Mouse (Mus musculus): ENCODE results near the gene Atp1a2. TPM values are rescaled to one million over a fixed set of nuclear protein-coding genes. Genes with fewer than 3 reads are reported as not detected.

Atp1a2 gene
- polyA plus RNA-seq, 1 experiment from 2014 or later, result 63.1 TPM

- Histone ChIP-seq H3K4me1 (peaks cover 26% of the 10 kb centered on the region), H3K9ac (replicated peaks) (no peak overlapping the region), H3K27me3 (replicated peaks) (peaks cover 5% of the 10 kb centered on the region; the same call in 1 of the 2 replicates), H3K4me3 (replicated peaks) (no peak overlapping the region), H3K9me3 (replicated peaks) (no peaks in the 10 kb centered on the region), H3K4me2 (no peak overlapping the region), H3K36me3 (peaks cover 5% of the 10 kb centered on the region; the same call in 1 of the 2 replicates), H3K27ac (replicated peaks) (no peak overlapping the region)
- 35% methylated on average over 5 of the region's 5 CpGs for WGBS
- no peak for ATAC-seq (ENCODE audit: low FRiP score)
These were observed 25.4 kb upstream of the Atp1a2 start for GRCm38 (mm10) chr1:172323298-172323697.

DNA sequence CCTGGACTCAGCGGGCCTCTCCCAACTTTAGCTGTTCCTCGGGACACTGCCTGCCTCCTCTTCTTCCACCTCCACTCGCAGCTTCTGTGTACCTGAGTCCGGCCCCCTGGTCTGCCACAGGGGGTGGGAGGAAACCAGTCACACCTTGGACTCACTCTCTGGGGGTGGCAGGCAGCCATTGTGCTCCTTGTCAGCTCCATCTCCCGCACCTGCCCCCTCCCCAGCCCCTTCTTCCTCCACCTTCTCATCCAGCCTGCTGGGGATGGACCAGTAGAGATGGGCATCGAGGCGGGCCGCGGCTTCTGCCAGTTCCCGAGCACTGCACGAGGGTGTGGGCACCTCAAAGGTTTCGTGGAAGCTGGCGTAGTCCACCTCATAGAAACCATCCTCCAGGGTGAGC lies 24.9 kb upstream of the Atp1a2 start:
- no peaks in the 10 kb centered on the region for H3K9me3 ChIP-seq (replicated peaks)
- H3K27ac ChIP-seq (replicated peaks), result no peak overlapping the region
- peaks cover 9% of the 10 kb centered on the region; the same call in 1 of the 2 replicates for H3K36me3 ChIP-seq
- 60% methylated on average over 13 of the region's 13 CpGs for WGBS
- no peak overlapping the region for H3K4me2 ChIP-seq
- H3K4me3 ChIP-seq (replicated peaks), result no peak overlapping the region
- peaks cover 5% of the 10 kb centered on the region; the same call in 1 of the 2 replicates for H3K27me3 ChIP-seq (replicated peaks)
- no peak overlapping the region for H3K9ac ChIP-seq (replicated peaks)
- ATAC-seq (ENCODE audit: low FRiP score), result no peak
- H3K4me1 ChIP-seq, result peaks cover 26% of the 10 kb centered on the region

GRCm38 (mm10) chr1:172319921-172320411 lies 22.1 kb upstream of the Atp1a2 start:
- no peaks in the 10 kb centered on the region for H3K9me3 ChIP-seq (replicated peaks)
- H3K27me3 ChIP-seq (replicated peaks), result no peaks in the 10 kb centered on the region
- no peak overlapping the region for H3K4me2 ChIP-seq
- H3K36me3 ChIP-seq, result peaks cover 9% of the 10 kb centered on the region; the same call in 1 of the 2 replicates
- WGBS, result 8% methylated on average over 5 of the region's 5 CpGs
- H3K4me1 ChIP-seq, result peaks cover 26% of the 10 kb centered on the region
- no peak overlapping the region for H3K27ac ChIP-seq (replicated peaks)
- H3K4me3 ChIP-seq (replicated peaks), result no peak overlapping the region
- H3K9ac ChIP-seq (replicated peaks), result no peak overlapping the region
- no peak for ATAC-seq (ENCODE audit: low FRiP score)

- Histone ChIP-seq H3K36me3 (peaks cover 9% of the 10 kb centered on the region; the same call in 1 of the 2 replicates), H3K4me3 (replicated peaks) (no peak overlapping the region), H3K9ac (replicated peaks) (no peak overlapping the region), H3K27me3 (replicated peaks) (no peaks in the 10 kb centered on the region), H3K27ac (replicated peaks) (peak overlapping the region; percentile 13; the same call in 1 of the 2 replicates), H3K4me1 (peaks cover 31% of the 10 kb centered on the region), H3K9me3 (replicated peaks) (no peaks in the 10 kb centered on the region), H3K4me2 (no peak overlapping the region)
- WGBS, result 60% methylated on average over 7 of the region's 7 CpGs
- ATAC-seq (ENCODE audit: low FRiP score), result no peak
These were observed 21.5 kb upstream of the Atp1a2 start for GRCm38 (mm10) chr1:172319346-172319745.

GRCm38 (mm10) chr1:172318424-172319035 lies 20.7 kb upstream of the Atp1a2 start:
- no peaks in the 10 kb centered on the region for H3K9me3 ChIP-seq (replicated peaks)
- H3K27ac ChIP-seq (replicated peaks), result no peak overlapping the region
- no peak for ATAC-seq (ENCODE audit: low FRiP score)
- 0 out of 2 replicates have a peak overlapping the region, but pooled peaks have one; percentile 5 for H3K9ac ChIP-seq (replicated peaks)
- peaks cover 9% of the 10 kb centered on the region; the same call in 1 of the 2 replicates for H3K36me3 ChIP-seq
- H3K4me3 ChIP-seq (replicated peaks), result no peak overlapping the region
- no peaks in the 10 kb centered on the region for H3K27me3 ChIP-seq (replicated peaks)
- WGBS, result 63% methylated on average over 19 of the region's 19 CpGs
- peaks cover 39% of the 10 kb centered on the region for H3K4me1 ChIP-seq
- no peak overlapping the region for H3K4me2 ChIP-seq

- Histone ChIP-seq H3K9ac (replicated peaks) (0 out of 2 replicates have a peak overlapping the region, but pooled peaks have one; percentile 5), H3K4me1 (peaks cover 45% of the 10 kb centered on the region), H3K36me3 (peaks cover 9% of the 10 kb centered on the region; the same call in 1 of the 2 replicates), H3K27ac (replicated peaks) (no peak overlapping the region), H3K4me3 (replicated peaks) (no peak overlapping the region), H3K27me3 (replicated peaks) (no peaks in the 10 kb centered on the region), H3K9me3 (replicated peaks) (no peaks in the 10 kb centered on the region), H3K4me2 (no peak overlapping the region)
- 57% methylated on average over 15 of the region's 15 CpGs for WGBS
- ATAC-seq (ENCODE audit: low FRiP score), result no peak
These were observed 20.1 kb upstream of the Atp1a2 start for GRCm38 (mm10) chr1:172317946-172318345.

DNA sequence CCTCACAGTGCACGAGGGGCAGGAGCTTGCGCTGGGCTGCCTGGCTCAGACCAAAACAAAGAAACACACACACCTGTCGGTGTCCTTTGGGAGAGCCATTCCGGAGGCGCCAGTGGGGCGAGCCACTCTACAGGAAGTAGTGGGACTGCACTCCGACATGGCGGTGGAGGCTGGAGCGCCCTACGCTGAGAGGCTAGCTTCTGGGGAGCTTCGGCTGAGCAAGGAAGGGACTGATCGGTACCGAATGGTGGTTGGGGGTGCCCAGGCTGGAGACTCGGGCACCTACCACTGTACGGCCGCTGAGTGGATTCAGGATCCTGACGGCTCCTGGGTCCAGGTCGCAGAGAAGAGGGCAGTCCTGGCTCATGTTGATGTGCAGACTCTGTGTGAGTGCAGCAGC lies 19.6 kb upstream of the Atp1a2 start:
- Histone ChIP-seq H3K4me1 (peaks cover 49% of the 10 kb centered on the region), H3K4me2 (no peak overlapping the region), H3K27ac (replicated peaks) (no peak overlapping the region)

DNA sequence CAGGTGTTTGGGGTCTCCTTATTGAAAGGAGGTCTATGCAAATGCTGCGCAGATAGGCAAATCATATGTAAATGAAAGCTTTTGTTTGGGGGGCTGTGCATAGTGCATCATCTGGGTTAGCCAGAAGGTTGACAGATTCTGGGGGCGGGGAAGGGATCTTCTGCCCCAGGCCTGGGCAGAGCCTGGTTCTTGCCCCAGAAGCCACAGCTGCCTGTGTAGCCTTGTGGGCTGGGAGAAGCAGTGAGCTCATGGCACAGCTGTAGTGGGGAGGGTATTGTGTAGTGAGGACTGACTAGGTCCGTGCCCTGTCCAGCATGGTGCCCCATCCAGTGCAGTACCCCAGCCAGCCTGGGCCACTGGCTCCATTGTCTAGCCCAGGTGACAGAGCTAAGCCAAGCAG lies 17.0 kb upstream of the Atp1a2 start:
- Histone ChIP-seq H3K4me1 (peaks cover 60% of the 10 kb centered on the region), H3K9me3 (replicated peaks) (no peaks in the 10 kb centered on the region), H3K27ac (replicated peaks) (no peak overlapping the region), H3K4me3 (replicated peaks) (no peak overlapping the region), H3K36me3 (0 out of 2 replicates have a peak, but pooled peaks cover 6% of the 10 kb centered on the region), H3K4me2 (peak overlapping the region; percentile 91), H3K27me3 (replicated peaks) (no peaks in the 10 kb centered on the region), H3K9ac (replicated peaks) (no peak overlapping the region)
- WGBS, result 28% methylated on average over 3 of the region's 3 CpGs
- no peak for ATAC-seq (ENCODE audit: low FRiP score)

More for the DNA sequence above, 19.6 kb upstream of the Atp1a2 start:
- H3K27me3 ChIP-seq (replicated peaks), result no peaks in the 10 kb centered on the region
- ATAC-seq (ENCODE audit: low FRiP score), result no peak
- H3K36me3 ChIP-seq, result peaks cover 9% of the 10 kb centered on the region; the same call in 1 of the 2 replicates
- 54% methylated on average over 18 of the region's 18 CpGs for WGBS
- no peak overlapping the region for H3K9ac ChIP-seq (replicated peaks)
- H3K4me3 ChIP-seq (replicated peaks), result no peak overlapping the region
- no peaks in the 10 kb centered on the region for H3K9me3 ChIP-seq (replicated peaks)

DNA sequence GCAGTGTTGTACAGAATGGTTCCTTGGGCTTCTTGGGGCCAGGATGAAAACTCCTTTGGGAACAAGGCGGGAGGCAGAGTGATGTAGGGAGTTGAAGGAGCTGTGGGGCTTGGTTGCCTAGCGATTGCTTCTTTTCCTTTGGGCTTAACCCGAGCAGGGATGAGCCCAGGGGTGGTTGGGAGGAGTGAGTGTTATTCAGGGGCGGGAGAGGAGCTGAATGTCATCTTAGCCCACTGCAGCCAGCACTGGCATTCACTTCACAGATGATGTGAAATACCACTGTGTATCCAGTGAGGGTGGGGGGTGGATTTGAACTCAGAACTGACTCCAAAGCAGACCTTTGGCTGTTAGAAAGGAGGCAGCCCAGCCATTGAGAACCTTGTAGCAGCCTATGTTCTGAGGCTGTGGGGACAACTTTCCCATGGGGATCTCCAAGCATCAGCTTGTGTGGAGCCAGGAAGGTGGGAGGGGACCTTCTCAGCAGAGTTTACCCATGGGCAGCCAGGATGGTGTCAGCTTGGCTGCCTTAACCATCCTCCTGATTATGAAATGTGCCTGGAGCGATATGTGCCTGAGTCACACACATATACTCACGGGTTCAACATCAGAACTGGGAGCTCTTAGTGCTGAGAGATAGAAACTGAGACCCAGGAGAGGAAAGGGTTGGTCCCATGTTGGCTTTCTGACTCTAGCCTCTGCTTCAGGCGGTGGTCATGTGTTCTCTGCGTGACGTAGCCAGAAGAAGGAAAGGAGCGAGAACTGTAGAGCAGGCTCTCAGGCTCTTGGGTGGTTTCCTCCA lies 15.9 kb upstream of the Atp1a2 start:
- 66% methylated on average over 10 of the region's 10 CpGs for WGBS
- Histone ChIP-seq H3K4me3 (replicated peaks) (peak overlapping the region; percentile 65; the same call in 1 of the 2 replicates), H3K4me1 (peaks cover 64% of the 10 kb centered on the region), H3K9ac (replicated peaks) (no peak overlapping the region), H3K4me2 (peak overlapping the region; percentile 91), H3K9me3 (replicated peaks) (no peaks in the 10 kb centered on the region), H3K27ac (replicated peaks) (no peak overlapping the region), H3K27me3 (replicated peaks) (no peaks in the 10 kb centered on the region), H3K36me3 (0 out of 2 replicates have a peak, but pooled peaks cover 6% of the 10 kb centered on the region)
- no peak for ATAC-seq (ENCODE audit: low FRiP score)

DNA sequence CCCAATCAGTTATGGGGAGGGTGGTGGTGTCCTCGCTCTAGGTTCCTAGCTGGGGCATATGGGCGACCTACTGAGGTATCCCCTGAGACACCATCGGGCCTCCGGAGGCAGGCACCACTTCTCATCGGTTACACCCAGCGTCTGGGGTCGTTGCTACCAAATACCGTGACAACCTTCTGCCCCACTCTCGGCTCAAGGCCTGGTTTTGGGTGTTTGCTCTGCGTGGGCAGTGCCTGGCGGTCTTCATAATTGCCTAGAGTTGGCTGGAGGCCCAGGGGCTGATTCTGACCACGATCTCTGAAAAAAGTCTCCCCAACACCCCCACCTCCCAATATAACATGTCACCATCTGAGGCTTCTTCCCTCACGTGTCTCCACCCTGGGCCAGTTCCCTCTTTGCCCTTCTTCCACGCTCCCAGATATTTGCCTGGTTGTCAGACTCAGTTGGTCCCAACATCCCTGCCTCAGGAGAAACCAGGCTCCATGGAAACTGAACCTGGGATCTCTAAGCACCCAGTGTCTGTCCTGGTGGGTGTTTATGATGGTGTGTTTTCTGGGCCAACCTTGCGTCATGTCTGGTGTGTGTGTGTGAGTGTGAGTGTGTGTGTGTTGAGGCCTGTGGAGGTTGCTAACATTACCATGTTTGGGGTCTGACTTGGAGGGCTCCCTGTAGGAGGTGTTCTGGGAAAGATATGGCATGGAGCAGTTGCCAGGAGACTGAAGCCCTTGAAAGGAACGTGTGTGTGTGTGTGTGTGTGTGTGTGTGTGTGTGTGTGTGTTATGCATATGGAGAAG lies 15.1 kb upstream of the Atp1a2 start:
- H3K4me1 ChIP-seq, result peaks cover 61% of the 10 kb centered on the region
- ATAC-seq (ENCODE audit: low FRiP score), result no peak
- H3K36me3 ChIP-seq, result 0 out of 2 replicates have a peak, but pooled peaks cover under 1% of the 10 kb centered on the region
- H3K27ac ChIP-seq (replicated peaks), result 0 out of 2 replicates have a peak overlapping the region, but pooled peaks have one; percentile 85
- no peaks in the 10 kb centered on the region for H3K9me3 ChIP-seq (replicated peaks)
- no peaks in the 10 kb centered on the region for H3K27me3 ChIP-seq (replicated peaks)
- H3K9ac ChIP-seq (replicated peaks), result peak overlapping the region; percentile 65
- H3K4me2 ChIP-seq, result peak overlapping the region; percentile 91
- WGBS, result 8% methylated on average over 16 of the region's 16 CpGs
- peak overlapping the region; percentile 65 for H3K4me3 ChIP-seq (replicated peaks)
